Mouse (Mus musculus): ENCODE measurements around the gene Clec4f. TPM values are rescaled to one million over a fixed set of nuclear protein-coding genes. Genes with fewer than 3 reads are reported as not detected.

Clec4f gene
- polyA plus RNA-seq, 1 experiment = 1.6 TPM

DNA sequence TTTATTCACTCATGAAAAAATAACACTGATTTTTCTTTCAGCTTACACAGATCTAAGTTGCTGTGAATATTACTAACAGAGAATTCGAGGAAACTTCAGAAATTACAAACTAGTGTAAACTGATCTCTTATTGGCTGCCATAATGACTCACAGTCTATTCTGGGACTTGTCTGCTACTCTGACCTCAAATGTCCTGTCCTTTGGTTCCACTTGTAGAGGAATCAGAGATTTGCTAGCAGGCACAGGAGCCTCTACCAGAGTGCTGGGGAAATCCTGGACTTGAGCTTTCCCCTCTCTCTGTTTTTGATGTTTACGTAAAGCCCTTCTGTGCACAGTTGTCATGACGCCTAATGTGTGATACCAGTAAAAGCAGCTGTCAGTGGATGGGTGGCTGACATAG, 58.0 kb downstream of the Clec4f start:
- 56% methylated on average over 3 of the region's 3 CpGs for WGBS
- Histone ChIP-seq H3K27ac (ENCODE audit: control insufficient read depth, insufficient read depth, low read depth, low read length, poor library complexity) (no peak overlapping the region), H3K4me3 (replicated peaks; ENCODE audit: control insufficient read depth, low read depth, low read length) (no peak overlapping the region), H3K4me1 (ENCODE audit: control insufficient read depth, insufficient read depth, low read length) (peaks cover 5% of the 10 kb centered on the region)
- TF ChIP-seq POLR2A (IDR thresholded peaks at IDR 0.05; ENCODE audit: borderline replicate concordance, control insufficient read depth, low read depth, low read length) (no peak), CTCF (IDR thresholded peaks at IDR 0.05; ENCODE audit: control insufficient read depth, insufficient read depth, low read length) (no peak)

DNA sequence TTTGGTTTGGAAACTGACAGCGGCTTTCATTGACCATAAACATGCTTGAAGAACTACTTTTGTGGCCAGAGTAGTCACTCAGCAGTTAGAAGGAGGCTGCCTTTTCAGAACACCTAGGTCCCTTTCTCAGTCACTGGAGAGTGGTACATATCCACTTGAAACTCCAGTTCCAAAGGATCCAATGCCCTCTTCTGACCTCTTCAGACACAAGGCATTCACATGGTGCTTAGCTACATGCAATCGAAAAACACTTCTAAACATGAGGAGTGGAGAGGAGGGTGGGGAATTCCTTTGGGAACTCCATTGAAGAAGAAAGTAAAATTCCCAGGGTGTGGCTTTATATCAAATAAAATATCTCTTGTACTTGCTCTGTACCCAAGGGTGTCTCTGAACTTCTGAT, 61.0 kb downstream of the Clec4f start:
- TF ChIP-seq POLR2A (IDR thresholded peaks at IDR 0.05; ENCODE audit: borderline replicate concordance, control insufficient read depth, low read depth, low read length) (no peak), CTCF (IDR thresholded peaks at IDR 0.05; ENCODE audit: control insufficient read depth, insufficient read depth, low read length) (no peak)
- no peak overlapping the region for H3K4me3 ChIP-seq (replicated peaks; ENCODE audit: control insufficient read depth, low read depth, low read length)
- WGBS = 75% methylated on average over 2 of the region's 2 CpGs
- no peak overlapping the region for H3K27ac ChIP-seq (ENCODE audit: control insufficient read depth, insufficient read depth, low read depth, low read length, poor library complexity)
- peaks cover 5% of the 10 kb centered on the region for H3K4me1 ChIP-seq (ENCODE audit: control insufficient read depth, insufficient read depth, low read length)

Other genes with a start within 250 kb of the Clec4f start
- 23.1 and 35.7 TPM in 2 replicates for gene Tet3, start 197.1 kb downstream of the Clec4f start, polyA plus RNA-seq (2011; ENCODE audit: insufficient read depth, insufficient read length, low replicate concordance, missing spikeins)
- 24.0 and 38.4 TPM in 2 replicates for gene Dguok, start 149.2 kb downstream of the Clec4f start, polyA plus RNA-seq (2011; ENCODE audit: insufficient read depth, insufficient read length, low replicate concordance, missing spikeins)
- 3.2 TPM in 1 of 2 replicates, not detected in the other for gene Actg2, start 119.9 kb downstream of the Clec4f start, polyA plus RNA-seq (2011; ENCODE audit: insufficient read depth, insufficient read length, low replicate concordance, missing spikeins)
- 5.0 and 14.6 TPM in 2 replicates for gene Stambp, start 83.5 kb downstream of the Clec4f start, polyA plus RNA-seq (2011; ENCODE audit: insufficient read depth, insufficient read length, low replicate concordance, missing spikeins)
- gene Cd207, start 21.7 kb upstream of the Clec4f start, polyA plus RNA-seq (2011; ENCODE audit: insufficient read depth, insufficient read length, low replicate concordance, missing spikeins) = not detected in 2 replicates
- gene Vax2, start 55.1 kb upstream of the Clec4f start, polyA plus RNA-seq (2011; ENCODE audit: insufficient read depth, insufficient read length, low replicate concordance, missing spikeins) = not detected in 2 replicates
- gene Atp6v1b1, start 86.8 kb upstream of the Clec4f start, polyA plus RNA-seq (2011; ENCODE audit: insufficient read depth, insufficient read length, low replicate concordance, missing spikeins) = not detected in 2 replicates
- not detected in 2 replicates for gene Ankrd53, start 106.5 kb upstream of the Clec4f start, polyA plus RNA-seq (2011; ENCODE audit: insufficient read depth, insufficient read length, low replicate concordance, missing spikeins)
- 23.5 and 30.4 TPM in 2 replicates for gene Tex261, start 119.6 kb upstream of the Clec4f start, polyA plus RNA-seq (2011; ENCODE audit: insufficient read depth, insufficient read length, low replicate concordance, missing spikeins)
- 35.4 and 59.8 TPM in 2 replicates for gene Nagk, start 138.8 kb upstream of the Clec4f start, polyA plus RNA-seq (2011; ENCODE audit: insufficient read depth, insufficient read length, low replicate concordance, missing spikeins)
- gene Paip2b, start 175.6 kb upstream of the Clec4f start, polyA plus RNA-seq (2011; ENCODE audit: insufficient read depth, insufficient read length, low replicate concordance, missing spikeins) = 3.0 and 9.7 TPM in 2 replicates
- gene Zfp638, start 210.9 kb upstream of the Clec4f start, polyA plus RNA-seq (2011; ENCODE audit: insufficient read depth, insufficient read length, low replicate concordance, missing spikeins) = 31.7 and 64.9 TPM in 2 replicates